Mouse (Mus musculus) neural tube, embryonic 10.5 days (tissue): ENCODE measurements around the gene Zfp580.
"Not testable (repeated sequence)": the region's sequence is repeated elsewhere in the genome, so short reads cannot be mapped to it uniquely, and the experiment has no call there.

Source experiments
- DNase-seq: peaks from one replicate; pipeline ENCODE4 v3.0.0-alpha.2; 2017; ENCODE audit warnings: low spot score; ENCODE audit errors: extremely low spot score

The Zfp580 gene

GRCm38 (mm10) chr7:5051193-5052192, at the start of gene Zfp580:
TSS of gene Zfp580 (plus strand) at chr7:5051538.
- peak; percentile 88 for DNase-seq

- not testable (repeated sequence) for DNase-seq
Measured at GRCm38 (mm10) chr7:5002876-5003275, 48.5 kb upstream of the Zfp580 start.

GRCm38 (mm10) chr7:5008229-5008628, 43.1 kb upstream of the Zfp580 start:
- no peak for DNase-seq

GRCm38 (mm10) chr7:5012681-5013513, 38.4 kb upstream of the Zfp580 start:
- no peak for DNase-seq

- DNase-seq = peak; percentile 95
Measured at GRCm38 (mm10) chr7:5014251-5015117, 36.9 kb upstream of the Zfp580 start, which contains the start of the genes Zfp524 and Fiz1. TSS of gene Zfp524 (plus strand) at chr7:5014415. TSS of gene Fiz1 (minus strand) at chr7:5014697.

GRCm38 (mm10) chr7:5015118-5016001, 36.0 kb upstream of the Zfp580 start, which contains the start of gene Gm44973:
TSS of gene Gm44973 (plus strand) at chr7:5015496.
- DNase-seq = peak; percentile 98

GRCm38 (mm10) chr7:5016057-5016456, 35.3 kb upstream of the Zfp580 start:
- DNase-seq = no peak

- no peak for DNase-seq
Measured at GRCm38 (mm10) chr7:5016920-5017319, 34.4 kb upstream of the Zfp580 start.

GRCm38 (mm10) chr7:5017352-5017751, 34.0 kb upstream of the Zfp580 start:
- no peak for DNase-seq

- no peak for DNase-seq
Measured at GRCm38 (mm10) chr7:5017931-5018330, 33.4 kb upstream of the Zfp580 start.

- DNase-seq = not testable (repeated sequence)
Measured at GRCm38 (mm10) chr7:5019576-5019975, 31.8 kb upstream of the Zfp580 start.

GRCm38 (mm10) chr7:5020000-5020681, 31.2 kb upstream of the Zfp580 start, which contains the start of the genes Zfp865 and Ccdc106:
TSS of gene Zfp865 (plus strand) at chr7:5020376.
TSS of gene Ccdc106 (plus strand) at chr7:5020553.
- DNase-seq = peak; percentile 99

GRCm38 (mm10) chr7:5020685-5021084, 30.7 kb upstream of the Zfp580 start:
- no peak for DNase-seq

- DNase-seq = no peak
Measured at GRCm38 (mm10) chr7:5021197-5021596, 30.1 kb upstream of the Zfp580 start.

GRCm38 (mm10) chr7:5029543-5029942, 21.8 kb upstream of the Zfp580 start:
- DNase-seq = no peak

GRCm38 (mm10) chr7:5029946-5030345, 21.4 kb upstream of the Zfp580 start:
- DNase-seq = no peak

GRCm38 (mm10) chr7:5030554-5031275, 20.6 kb upstream of the Zfp580 start:
- DNase-seq = no peak

GRCm38 (mm10) chr7:5031496-5031895, 19.8 kb upstream of the Zfp580 start:
- DNase-seq = no peak
